Mouse (Mus musculus): ENCODE results near the gene Gm49325. TPM values are rescaled to one million over a fixed set of nuclear protein-coding genes. Genes with fewer than 3 reads are reported as not detected.
A peak's percentile ranks its signal among the peaks of the same experiment; 100 is the strongest.

Gm49325 gene
- polyA plus RNA-seq, 1 experiment from 2014 or later, result 2.6 TPM

DNA sequence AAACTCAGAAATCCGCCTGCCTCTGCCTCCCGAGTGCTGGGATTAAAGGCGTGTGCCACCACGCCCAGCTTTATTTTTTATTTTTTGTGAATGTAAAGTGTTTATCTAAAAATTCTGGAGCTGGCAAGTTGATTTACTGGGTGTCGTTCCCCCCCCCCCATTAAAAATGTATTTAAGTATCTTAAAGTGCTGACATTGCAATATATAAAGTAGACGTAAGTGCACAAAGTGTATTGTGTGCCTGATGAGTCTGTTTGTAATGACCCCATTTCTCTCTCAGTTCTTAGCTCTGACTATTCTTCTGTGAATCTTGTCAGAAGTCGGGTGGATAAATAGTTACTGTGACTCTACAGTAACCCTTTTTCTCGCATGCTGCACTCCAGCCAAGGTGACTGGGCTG lies 9.7 kb downstream of the Gm49325 start:
- 92% methylated on average over 8 of the region's 8 CpGs for WGBS
- H3K4me1 ChIP-seq, result no peaks in the 10 kb centered on the region
- no peaks in the 10 kb centered on the region for H3K27me3 ChIP-seq
- H3K9ac ChIP-seq, result no peak overlapping the region
- peaks cover 78% of the 10 kb centered on the region for H3K36me3 ChIP-seq
- H3K9me3 ChIP-seq, result no peaks in the 10 kb centered on the region
- no peak overlapping the region for H3K27ac ChIP-seq
- no peak overlapping the region for H3K4me3 ChIP-seq
- H3K4me2 ChIP-seq, result no peak overlapping the region
- no peak for ATAC-seq (ENCODE audit: insufficient number of reproducible peaks, insufficient read depth, low FRiP score, low TSS enrichment, low read depth)

DNA sequence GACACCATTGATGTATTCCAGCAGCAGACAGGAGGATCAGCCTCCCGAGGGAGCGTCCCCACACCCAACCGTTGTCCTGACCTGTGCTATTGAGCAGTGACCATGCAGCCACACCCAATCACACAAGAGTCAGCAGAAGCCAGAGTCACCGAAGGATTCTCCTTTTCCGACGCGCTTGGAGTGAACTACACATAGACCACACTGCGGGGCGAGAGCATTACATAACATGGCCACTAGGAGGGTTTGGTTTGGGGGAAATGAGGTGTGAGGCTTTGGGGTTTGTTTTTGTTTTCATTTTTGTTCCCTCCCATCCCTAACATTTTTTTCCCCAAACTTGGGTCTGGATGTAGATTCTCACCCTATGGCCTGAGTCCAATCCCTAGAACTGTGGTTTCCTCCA lies 10.2 kb downstream of the Gm49325 start:
- H3K4me1 ChIP-seq, result no peaks in the 10 kb centered on the region
- WGBS, result 95% methylated on average over 9 of the region's 9 CpGs
- H3K9me3 ChIP-seq, result no peaks in the 10 kb centered on the region
- no peak overlapping the region for H3K4me3 ChIP-seq
- no peak overlapping the region for H3K4me2 ChIP-seq
- H3K27me3 ChIP-seq, result no peaks in the 10 kb centered on the region
- H3K36me3 ChIP-seq, result peaks cover 73% of the 10 kb centered on the region
- no peak for ATAC-seq (ENCODE audit: insufficient number of reproducible peaks, insufficient read depth, low FRiP score, low TSS enrichment, low read depth)
- no peak overlapping the region for H3K9ac ChIP-seq
- no peak overlapping the region for H3K27ac ChIP-seq

DNA sequence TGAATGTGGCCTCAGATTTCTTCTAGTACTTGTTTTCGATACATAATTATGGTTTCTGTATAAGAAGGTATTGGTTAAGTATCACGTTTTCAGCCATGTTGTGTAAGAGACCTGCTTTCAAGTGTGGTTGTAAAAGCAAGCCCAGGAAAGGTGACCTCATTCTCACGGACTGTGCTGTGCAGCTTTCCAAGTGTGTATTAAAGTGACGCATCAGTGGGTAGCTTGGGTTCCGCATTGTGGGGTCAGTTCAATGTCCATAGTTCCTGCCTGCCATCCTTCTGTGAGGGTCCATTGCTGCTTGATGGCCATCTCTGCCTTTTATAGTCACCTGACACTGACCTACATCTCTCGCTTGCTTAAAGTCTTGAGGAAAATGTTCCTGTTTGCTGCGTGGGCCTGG lies 10.9 kb downstream of the Gm49325 start:
- peaks cover 66% of the 10 kb centered on the region for H3K36me3 ChIP-seq
- 92% methylated on average over 7 of the region's 7 CpGs for WGBS

DNA sequence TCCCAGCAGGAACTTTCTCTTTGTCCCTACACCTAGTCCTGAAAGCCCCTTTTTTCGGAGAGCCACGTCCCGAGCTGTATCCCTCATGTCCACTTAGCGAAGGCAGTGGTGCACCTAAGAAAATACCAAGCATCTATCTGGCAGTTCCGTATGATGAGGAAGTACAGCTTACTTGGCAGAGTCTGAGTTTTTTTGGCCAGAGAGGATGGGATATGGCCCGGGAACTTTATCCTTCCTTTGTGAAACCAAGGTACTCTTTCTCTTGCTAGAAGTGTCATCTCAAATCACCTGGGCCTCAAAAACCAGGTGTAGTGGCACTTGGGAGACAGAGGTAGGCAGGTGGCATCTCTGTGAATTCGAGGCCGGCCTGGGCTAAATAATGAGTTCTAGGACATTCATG lies 15.5 kb downstream of the Gm49325 start:
- Histone ChIP-seq H3K4me3 (peak overlapping the region; percentile 97), H3K4me2 (peak overlapping the region; percentile 82), H3K27ac (peak overlapping the region; percentile 87), H3K27me3 (no peaks in the 10 kb centered on the region), H3K9ac (peak overlapping the region; percentile 98), H3K9me3 (no peaks in the 10 kb centered on the region), H3K4me1 (peaks cover 26% of the 10 kb centered on the region), H3K36me3 (peaks cover 24% of the 10 kb centered on the region)
- ATAC-seq (ENCODE audit: insufficient number of reproducible peaks, insufficient read depth, low FRiP score, low TSS enrichment, low read depth), result no peak
- 75% methylated on average over 8 of the region's 8 CpGs for WGBS

More for the DNA sequence above, 10.9 kb downstream of the Gm49325 start:
- no peak overlapping the region for H3K27ac ChIP-seq
- no peaks in the 10 kb centered on the region for H3K9me3 ChIP-seq
- ATAC-seq (ENCODE audit: insufficient number of reproducible peaks, insufficient read depth, low FRiP score, low TSS enrichment, low read depth), result no peak
- no peak overlapping the region for H3K9ac ChIP-seq
- no peak overlapping the region for H3K4me2 ChIP-seq
- no peaks in the 10 kb centered on the region for H3K27me3 ChIP-seq
- peaks cover 3% of the 10 kb centered on the region; the same call in 1 of the 2 replicates for H3K4me1 ChIP-seq
- no peak overlapping the region for H3K4me3 ChIP-seq

DNA sequence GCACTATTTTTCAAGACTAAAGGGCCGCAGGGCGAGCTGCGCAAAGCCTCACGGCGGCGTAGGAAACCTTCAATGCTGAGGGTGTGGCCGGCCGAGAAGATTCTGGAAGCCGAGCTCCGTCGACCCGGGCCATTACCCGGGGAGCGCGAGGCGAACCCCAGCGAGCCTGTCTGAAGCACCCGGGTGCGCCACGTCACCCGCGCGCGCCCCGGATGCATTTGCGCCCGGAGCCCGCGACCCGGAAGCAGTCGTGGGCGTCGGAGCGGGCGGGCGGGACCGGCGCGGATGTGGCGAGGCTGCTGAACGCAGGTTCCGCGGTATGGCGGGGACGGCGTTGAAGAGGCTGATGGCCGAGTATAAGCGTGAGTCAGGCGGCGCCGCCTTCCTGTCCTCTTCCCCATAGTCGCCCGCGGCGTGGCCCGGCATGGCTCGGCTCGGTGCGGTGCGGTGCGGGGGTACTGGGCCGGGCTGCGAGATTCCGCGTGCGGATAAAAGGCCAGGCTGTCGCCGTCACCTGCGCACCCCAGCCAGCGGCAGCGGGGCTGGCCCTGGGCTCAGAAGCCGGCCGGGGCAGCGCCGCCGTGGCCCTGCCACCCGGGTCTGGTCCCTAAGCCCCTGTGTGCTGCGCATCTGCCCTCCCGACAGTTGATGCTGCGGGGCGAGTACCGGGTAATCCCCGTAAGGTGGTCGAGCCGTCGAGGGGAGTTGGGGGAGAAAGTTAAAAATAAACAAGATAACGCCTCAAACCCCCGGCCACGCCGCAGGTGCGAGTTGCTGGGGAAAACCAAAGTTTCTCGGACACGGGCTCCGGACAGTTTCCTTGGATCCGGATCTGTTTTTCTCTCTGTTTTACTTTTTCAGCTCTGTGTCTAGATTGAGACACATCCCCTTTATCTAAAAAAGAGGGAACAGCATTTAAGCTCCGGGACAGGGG lies 16.3 kb downstream of the Gm49325 start, which contains the start of gene Ube2g2:
Gene Ube2g2, plus strand, starts transcription at position 221 of the 934 bp plus-strand sequence.
- peak within 1 kb of the TSS; percentile 87 for H3K27ac ChIP-seq
- H3K27me3 ChIP-seq, result no peaks in the 10 kb centered on the region
- under 1% methylated on average over 96 of the region's 96 CpGs for WGBS
- H3K36me3 ChIP-seq, result peaks cover 16% of the 10 kb centered on the region
- H3K4me2 ChIP-seq, result peak within 1 kb of the TSS; percentile 82
- ATAC-seq (ENCODE audit: insufficient number of reproducible peaks, insufficient read depth, low FRiP score, low TSS enrichment, low read depth), result peak; percentile 84
- H3K4me3 ChIP-seq, result peak within 1 kb of the TSS; percentile 97
- H3K4me1 ChIP-seq, result peaks cover 26% of the 10 kb centered on the region
- no peaks in the 10 kb centered on the region for H3K9me3 ChIP-seq
- H3K9ac ChIP-seq, result peak within 1 kb of the TSS; percentile 98

DNA sequence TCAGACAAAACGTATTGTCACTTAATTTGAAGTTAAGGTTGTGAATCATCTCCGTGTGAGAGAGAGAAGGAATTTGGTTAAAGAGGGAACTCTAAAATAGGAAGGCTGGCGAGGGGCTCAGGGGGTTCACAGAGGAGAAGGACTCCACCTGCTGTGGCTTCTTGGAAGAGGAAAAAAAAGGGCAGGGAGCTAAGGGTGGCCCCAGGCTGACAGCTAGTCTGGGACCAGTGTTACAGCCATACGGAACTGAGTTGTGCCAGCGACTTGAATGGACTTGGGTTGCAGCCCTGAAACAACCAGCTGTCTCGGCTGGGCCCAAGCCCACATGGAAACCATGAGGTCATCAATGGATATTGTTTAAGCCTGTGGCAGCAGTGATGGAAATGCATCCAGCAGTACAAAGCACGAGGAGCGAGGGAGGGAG lies 17.1 kb downstream of the Gm49325 start:
- ATAC-seq (ENCODE audit: insufficient number of reproducible peaks, insufficient read depth, low FRiP score, low TSS enrichment, low read depth), result no peak
- H3K4me3 ChIP-seq, result peak overlapping the region; percentile 97
- peak overlapping the region; percentile 82 for H3K4me2 ChIP-seq
- H3K9ac ChIP-seq, result peak overlapping the region; percentile 98
- H3K27ac ChIP-seq, result no peak overlapping the region
- H3K4me1 ChIP-seq, result peaks cover 26% of the 10 kb centered on the region
- WGBS, result 7% methylated on average over 8 of the region's 8 CpGs
- H3K36me3 ChIP-seq, result peaks cover 9% of the 10 kb centered on the region
- H3K27me3 ChIP-seq, result no peaks in the 10 kb centered on the region
- no peaks in the 10 kb centered on the region for H3K9me3 ChIP-seq

DNA sequence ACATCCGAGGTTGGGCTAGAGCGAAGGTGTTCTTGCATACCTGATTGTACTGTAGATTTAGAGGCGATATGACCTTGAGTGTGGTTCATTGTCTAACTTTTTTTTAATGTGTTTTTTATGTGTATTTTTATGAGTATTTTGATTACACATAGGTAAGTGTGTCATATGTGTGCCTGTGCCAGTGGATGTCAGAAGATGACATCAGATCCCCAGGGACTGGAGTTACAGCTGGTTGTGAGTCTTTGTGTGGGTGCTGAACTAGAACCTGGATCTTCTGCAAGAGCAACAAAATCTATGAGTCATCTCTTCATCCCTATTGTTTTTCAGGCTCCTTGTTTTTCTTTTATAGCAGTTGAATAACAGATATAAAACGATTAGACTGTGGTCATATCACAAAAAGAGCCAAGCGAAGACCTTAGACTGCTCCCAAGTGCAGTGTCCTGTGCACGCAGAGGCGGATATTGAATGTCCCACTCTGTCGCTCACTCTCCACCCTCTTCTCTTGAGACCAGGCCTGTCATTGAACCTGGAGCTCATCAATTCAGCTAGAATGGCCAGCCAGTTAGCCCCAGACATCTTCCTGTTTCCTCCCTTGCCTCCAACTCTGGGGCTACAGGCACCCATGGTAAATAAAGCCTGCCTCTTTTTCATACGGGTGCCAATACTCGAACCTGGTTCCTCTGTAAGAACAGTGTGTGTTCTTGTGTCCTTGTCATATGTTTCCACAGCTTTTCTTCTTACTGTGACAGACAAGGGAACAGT lies 17.8 kb downstream of the Gm49325 start:
- Histone ChIP-seq H3K27ac (0 out of 2 replicates have a peak overlapping the region, but pooled peaks have one; percentile 39), H3K4me2 (peak overlapping the region; percentile 82), H3K9ac (peak overlapping the region; percentile 98), H3K36me3 (peaks cover 4% of the 10 kb centered on the region; the same call in 1 of the 2 replicates), H3K4me1 (peaks cover 26% of the 10 kb centered on the region), H3K27me3 (no peaks in the 10 kb centered on the region), H3K9me3 (no peaks in the 10 kb centered on the region), H3K4me3 (peak overlapping the region; percentile 97)
- 91% methylated on average over 10 of the region's 10 CpGs for WGBS
- no peak for ATAC-seq (ENCODE audit: insufficient number of reproducible peaks, insufficient read depth, low FRiP score, low TSS enrichment, low read depth)

DNA sequence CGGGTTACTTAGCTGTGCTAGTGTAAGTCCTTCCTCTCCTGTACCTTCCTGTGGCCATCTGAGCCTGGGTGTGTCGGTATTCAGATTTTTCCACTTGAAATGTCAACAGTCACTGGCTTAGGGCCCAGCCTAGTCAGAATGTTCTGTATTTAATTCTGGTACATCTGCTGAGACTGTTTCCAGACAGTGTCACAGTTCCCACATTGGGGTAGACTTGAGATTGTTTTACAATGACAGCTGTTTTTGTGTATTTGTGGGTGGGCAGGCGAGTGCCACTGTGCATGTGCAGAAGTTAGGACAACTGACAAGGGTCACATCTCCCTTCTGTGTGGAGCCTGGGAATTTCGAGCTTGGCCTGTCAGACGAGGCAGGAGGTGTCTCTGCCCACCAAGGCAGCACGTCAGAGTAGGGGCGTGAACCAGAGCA lies 18.6 kb downstream of the Gm49325 start:
- Histone ChIP-seq H3K36me3 (no peaks in the 10 kb centered on the region; the same call in 1 of the 2 replicates), H3K4me3 (no peak overlapping the region), H3K4me1 (peaks cover 26% of the 10 kb centered on the region), H3K27me3 (no peaks in the 10 kb centered on the region), H3K4me2 (peak overlapping the region; percentile 82; the same call in 1 of the 2 replicates), H3K9me3 (no peaks in the 10 kb centered on the region), H3K9ac (peak overlapping the region; percentile 40; the same call in 1 of the 2 replicates), H3K27ac (peak overlapping the region; percentile 39; the same call in 1 of the 2 replicates)
- WGBS, result 72% methylated on average over 7 of the region's 7 CpGs
- no peak for ATAC-seq (ENCODE audit: insufficient number of reproducible peaks, insufficient read depth, low FRiP score, low TSS enrichment, low read depth)

DNA sequence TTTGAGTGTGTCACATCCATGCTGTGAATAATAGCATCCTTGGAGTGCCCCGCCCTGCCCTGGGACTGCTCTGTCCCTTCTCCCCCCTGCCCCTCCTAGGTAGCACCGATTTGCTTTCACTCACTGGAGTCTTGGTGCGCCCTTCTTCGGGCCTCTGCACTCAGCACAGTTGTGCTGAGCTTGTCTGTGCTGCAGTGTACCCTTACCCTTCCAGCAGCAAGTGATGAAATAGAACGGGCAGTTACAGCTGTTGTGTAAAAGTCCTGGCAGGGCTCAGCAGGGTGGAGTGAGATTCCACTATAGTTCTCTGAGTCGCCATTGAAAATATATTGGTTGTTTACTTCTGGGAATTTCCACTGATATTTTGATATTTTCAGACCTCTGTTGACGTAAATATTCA lies 20.0 kb downstream of the Gm49325 start:
- Histone ChIP-seq H3K27me3 (no peaks in the 10 kb centered on the region), H3K4me2 (no peak overlapping the region), H3K27ac (no peak overlapping the region), H3K4me3 (no peak overlapping the region), H3K9me3 (no peaks in the 10 kb centered on the region), H3K36me3 (peaks cover 1% of the 10 kb centered on the region), H3K4me1 (peaks cover 26% of the 10 kb centered on the region), H3K9ac (no peak overlapping the region)
- 84% methylated on average over 7 of the region's 7 CpGs for WGBS
- ATAC-seq (ENCODE audit: insufficient number of reproducible peaks, insufficient read depth, low FRiP score, low TSS enrichment, low read depth), result no peak

DNA sequence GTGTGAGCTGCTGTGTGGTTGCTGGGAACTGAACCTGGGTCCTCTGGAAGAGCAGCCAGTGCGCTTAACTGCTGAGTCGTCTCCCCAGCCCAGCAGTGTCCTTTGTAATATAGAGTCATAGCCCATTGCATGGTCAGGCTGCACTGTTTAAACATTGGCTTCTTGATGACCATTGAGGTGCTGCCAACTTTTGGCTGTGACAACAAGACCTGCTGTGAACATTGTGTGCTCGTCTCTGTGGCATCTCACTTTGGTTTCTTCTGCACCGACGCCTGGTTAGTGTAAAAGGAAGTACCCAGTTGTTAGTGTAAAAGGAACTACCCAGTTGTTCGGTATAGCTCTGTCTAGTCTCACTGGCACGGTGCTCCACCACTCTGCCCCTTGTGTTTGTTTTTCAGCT lies 20.6 kb downstream of the Gm49325 start:
- no peak for ATAC-seq (ENCODE audit: insufficient number of reproducible peaks, insufficient read depth, low FRiP score, low TSS enrichment, low read depth)

DNA sequence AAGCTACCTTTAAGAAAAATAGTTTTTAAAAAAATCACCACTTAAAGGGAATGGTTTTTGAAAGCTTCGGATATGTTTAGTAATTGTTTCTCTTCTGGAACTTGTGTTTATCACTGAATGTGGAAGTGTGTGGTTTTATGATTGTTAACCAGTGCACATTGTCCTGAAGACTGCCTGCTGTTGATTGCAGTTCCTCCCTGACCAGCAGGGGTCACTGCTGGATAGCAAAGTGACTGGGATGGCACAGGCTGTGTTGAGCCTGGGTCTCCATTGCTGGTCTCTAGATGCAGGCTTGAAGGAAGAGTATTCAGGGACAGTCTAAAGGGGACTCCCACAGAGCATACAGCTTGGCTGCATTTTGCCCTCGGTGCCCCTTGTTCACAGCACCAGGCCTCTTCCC lies 21.5 kb downstream of the Gm49325 start:
- Histone ChIP-seq H3K4me1 (peaks cover 23% of the 10 kb centered on the region), H3K27ac (no peak overlapping the region), H3K9ac (no peak overlapping the region), H3K4me2 (no peak overlapping the region), H3K36me3 (peaks cover 13% of the 10 kb centered on the region), H3K9me3 (no peaks in the 10 kb centered on the region), H3K4me3 (no peak overlapping the region), H3K27me3 (no peaks in the 10 kb centered on the region)
- 29% methylated on average over 2 of the region's 2 CpGs for WGBS
- ATAC-seq (ENCODE audit: insufficient number of reproducible peaks, insufficient read depth, low FRiP score, low TSS enrichment, low read depth), result no peak

More for the DNA sequence above, 20.6 kb downstream of the Gm49325 start:
- H3K4me2 ChIP-seq, result no peak overlapping the region
- no peak overlapping the region for H3K9ac ChIP-seq
- H3K4me3 ChIP-seq, result no peak overlapping the region
- H3K9me3 ChIP-seq, result no peaks in the 10 kb centered on the region
- peaks cover 7% of the 10 kb centered on the region for H3K36me3 ChIP-seq
- no peak overlapping the region for H3K27ac ChIP-seq
- WGBS, result 85% methylated on average over 7 of the region's 7 CpGs
- peaks cover 26% of the 10 kb centered on the region for H3K4me1 ChIP-seq
- H3K27me3 ChIP-seq, result no peaks in the 10 kb centered on the region
